Mouse (Mus musculus) liver, postnatal 0 days (tissue): ENCODE results near the gene Tedc1.

Source experiments
- CTCF ChIP-seq: sonication (generic); IDR thresholded peaks from 2 replicates; pipeline ENCODE4 v1.5.1; 2016; ENCODE audit warnings: antibody characterized with exemption, low read depth
- EP300 ChIP-seq: IDR thresholded peaks from 2 replicates; pipeline ENCODE4 v1.6.1; 2016; ENCODE audit warnings: antibody characterized with exemption, low read depth, mild to moderate bottlenecking

GRCm38 (mm10) chr12:113210586-113211378, 54.6 kb downstream of the Tedc1 start:
- TF ChIP-seq EP300 = no peak
- no peak for TF ChIP-seq CTCF
